Mouse (Mus musculus): Measurements from ENCODE around the gene Zdhhc24.

GRCm38 (mm10) chr19:4829156-4829555 is 49.3 kb upstream of the Zdhhc24 start:
- no peak for TF ChIP-seq CTCF (IDR thresholded peaks at IDR 0.05; ENCODE audit: control insufficient read depth, insufficient read depth, insufficient read length)
- no peak for TF ChIP-seq USF1 (IDR thresholded peaks at IDR 0.05; ENCODE audit: low read depth)
- TF ChIP-seq MAX (IDR thresholded peaks at IDR 0.05) = no peak
- no peak for TF ChIP-seq FOSL1 (IDR thresholded peaks at IDR 0.05; ENCODE audit: insufficient read depth, low read length, poor library complexity, severe bottlenecking)
- no peak for TF ChIP-seq MYOD1 (IDR thresholded peaks at IDR 0.05; ENCODE audit: control insufficient read depth, insufficient read length, low read depth)
- no peak for TF ChIP-seq MYOG (IDR thresholded peaks at IDR 0.05; ENCODE audit: control insufficient read depth, extremely low read depth, insufficient read length)

Measured in C2C12 (cell line).